Mouse (Mus musculus) embryonic facial prominence, embryonic 11.5 days (tissue): ENCODE results near the gene Lyar. TPM values are rescaled to one million over a fixed set of nuclear protein-coding genes. Genes with fewer than 3 reads are reported as not detected.
A peak's percentile ranks its signal among the peaks of the same experiment; 100 is the strongest.

Experiments
- ATAC-seq: fragments of 200-750 bp; cut with Nextera tagmentation; replicated peaks from 2 replicates; pipeline ENCODE4 v1.8.0; 2017; ENCODE audit warnings: low read depth; ENCODE audit not compliant: insufficient number of reproducible peaks, low FRiP score, low TSS enrichment
- DNase-seq: peaks from one replicate; pipeline ENCODE4 v3.0.0-alpha.2; 2015; ENCODE audit warnings: low spot score
- H3K27ac ChIP-seq: fragments of 300-500 bp; sonication (generic); replicated peaks from 2 replicates; pipeline ENCODE4 v1.5.1; 2014; ENCODE audit warnings: mild to moderate bottlenecking, low read depth, low read length, control low read depth
- H3K27me3 ChIP-seq: fragments of 300-500 bp; sonication (generic); 2 replicates; pipeline ENCODE4 v1.6.1; 2014; ENCODE audit warnings: mild to moderate bottlenecking, low read length, moderate library complexity, mixed read lengths; ENCODE audit not compliant: control insufficient read depth, insufficient read depth
- H3K36me3 ChIP-seq: fragments of 300-500 bp; sonication (generic); replicated peaks from 2 replicates; pipeline ENCODE4 v1.6.1; 2014; ENCODE audit warnings: low read depth, mild to moderate bottlenecking, low read length, moderate library complexity, mixed read lengths; ENCODE audit not compliant: control insufficient read depth, insufficient read depth
- H3K4me1 ChIP-seq: fragments of 300-500 bp; sonication (generic); 2 replicates; pipeline ENCODE4 v1.6.1; 2014; ENCODE audit warnings: low read length, mixed read lengths; ENCODE audit not compliant: control insufficient read depth, insufficient read depth
- H3K4me2 ChIP-seq: fragments of 300-500 bp; sonication (generic); 2 replicates; pipeline ENCODE4 v1.6.1; 2014; ENCODE audit warnings: low read depth, mild to moderate bottlenecking, control low read depth, low read length, moderate library complexity
- H3K4me3 ChIP-seq: fragments of 300-500 bp; sonication (generic); 2 replicates; pipeline ENCODE4 v1.5.1; 2014; ENCODE audit warnings: low read depth, low read length, control low read depth
- H3K9ac ChIP-seq: fragments of 300-500 bp; sonication (generic); replicated peaks from 2 replicates; pipeline ENCODE4 v1.6.1; 2014; ENCODE audit warnings: mild to moderate bottlenecking, control low read depth, low read length
- H3K9me3 ChIP-seq: fragments of 300-500 bp; sonication (generic); replicated peaks from 2 replicates; pipeline ENCODE4 v1.6.1; 2016; ENCODE audit warnings: mild to moderate bottlenecking, low read length, inconsistent platforms, mixed read lengths; ENCODE audit not compliant: control insufficient read depth
- WGBS: fragments of 180-500 bp; shearing (Covaris S2); extraction: QIAGEN DNeasy Blood & Tissue Kit; methylation state at CpG from one replicate; pipeline ENCODE4 v1.1.7; 2014; 5-methylcytosine and 5-hydroxymethylcytosine counted together
- polyA plus RNA-seq: library from polyadenylated mRNA; unstranded; fragments of >200 nt; fragmentation: Nextera tagmentation; extraction: Ambion mirVana; gene quantifications from 2 replicates; pipeline ENCODE4 v1.2.1, GENCODE M21; 2014

Gene Lyar
- polyA plus RNA-seq, 1 experiment from 2014 or later: 164 TPM

GRCm38 (mm10) chr5:38276451-38276850 lies 56.2 kb downstream of the Lyar start:
- peak overlapping the region; percentile 27; the same call in 1 of the 2 replicates for H3K4me3 ChIP-seq
- DNase-seq: no peak
- 1% methylated on average over 19 of the region's 19 CpGs for WGBS
- no peak overlapping the region for H3K27ac ChIP-seq
- no peaks in the 10 kb centered on the region for H3K9me3 ChIP-seq
- peaks cover 11% of the 10 kb centered on the region for H3K4me1 ChIP-seq
- H3K4me2 ChIP-seq: no peak overlapping the region; the same call in 1 of the 2 replicates
- no peaks in the 10 kb centered on the region for H3K36me3 ChIP-seq
- H3K27me3 ChIP-seq: peaks cover 37% of the 10 kb centered on the region
- H3K9ac ChIP-seq: 0 out of 2 replicates have a peak overlapping the region, but pooled peaks have one; percentile 8
- ATAC-seq: no peak

- ATAC-seq: peak; percentile 26; the same call in 1 of the 2 replicates
- H3K4me1 ChIP-seq: peaks cover 11% of the 10 kb centered on the region
- H3K9ac ChIP-seq: peak overlapping the region; percentile 23; the same call in 1 of the 2 replicates
- H3K4me2 ChIP-seq: peak overlapping the region; percentile 51
- H3K4me3 ChIP-seq: peak overlapping the region; percentile 27
- 2% methylated on average over 61 of the region's 65 CpGs for WGBS
- DNase-seq: no peak
- H3K9me3 ChIP-seq: no peaks in the 10 kb centered on the region
- H3K36me3 ChIP-seq: no peaks in the 10 kb centered on the region
- H3K27me3 ChIP-seq: peaks cover 37% of the 10 kb centered on the region
- no peak overlapping the region for H3K27ac ChIP-seq
Measured at GRCm38 (mm10) chr5:38277098-38277866, 57.0 kb downstream of the Lyar start.

- 12% methylated on average over 12 of the region's 12 CpGs for WGBS
Measured at GRCm38 (mm10) chr5:38277936-38278600, 57.8 kb downstream of the Lyar start.

GRCm38 (mm10) chr5:38280075-38280474 lies 59.8 kb downstream of the Lyar start:
- 31% methylated on average over 1 of the region's 1 CpGs for WGBS
- Histone ChIP-seq H3K36me3 (no peaks in the 10 kb centered on the region), H3K9me3 (no peaks in the 10 kb centered on the region), H3K27me3 (peaks cover 31% of the 10 kb centered on the region), H3K9ac (no peak overlapping the region), H3K4me2 (no peak overlapping the region), H3K27ac (no peak overlapping the region), H3K4me1 (peaks cover 11% of the 10 kb centered on the region), H3K4me3 (no peak overlapping the region)
- ATAC-seq: no peak
- no peak for DNase-seq

More at GRCm38 (mm10) chr5:38277936-38278600, 57.8 kb downstream of the Lyar start:
- no peak overlapping the region for H3K27ac ChIP-seq
- H3K9ac ChIP-seq: no peak overlapping the region
- peaks cover 37% of the 10 kb centered on the region for H3K27me3 ChIP-seq
- ATAC-seq (no peak), DNase-seq (no peak)
- peak overlapping the region; percentile 27; the same call in 1 of the 2 replicates for H3K4me3 ChIP-seq
- no peaks in the 10 kb centered on the region for H3K36me3 ChIP-seq
- no peaks in the 10 kb centered on the region for H3K9me3 ChIP-seq
- no peak overlapping the region for H3K4me2 ChIP-seq
- peaks cover 11% of the 10 kb centered on the region for H3K4me1 ChIP-seq

Other genes starting within 250 kb of the Lyar start
- 65.1 and 71.4 TPM in 2 replicates for gene Stx18, start 181.7 kb upstream of the Lyar start, polyA plus RNA-seq
- gene Nsg1, start 60.6 kb upstream of the Lyar start, polyA plus RNA-seq: 59.6 and 67.5 TPM in 2 replicates
- gene Zbtb49, start within 50 bp of the Lyar start, polyA plus RNA-seq: 12.1 and 13.4 TPM in 2 replicates
- 83.6 and 86.1 TPM in 2 replicates for gene Tmem128, start 39.7 kb downstream of the Lyar start, polyA plus RNA-seq
- 0.13 and 0.21 TPM in 2 replicates for gene Otop1, start 55.5 kb downstream of the Lyar start, polyA plus RNA-seq
- 0.07 and 0.27 TPM in 2 replicates for gene Drd5, start 98.9 kb downstream of the Lyar start, polyA plus RNA-seq